Mouse (Mus musculus) midbrain, embryonic 14.5 days (tissue): ENCODE data around the gene Dab1. TPM values are rescaled to one million over a fixed set of nuclear protein-coding genes. Genes with fewer than 3 reads are reported as not detected.

Experiments
- ATAC-seq: fragments of 200-750 bp; cut with Nextera tagmentation; 2 replicates; pipeline ENCODE4 v1.8.0; 2017; ENCODE audit warnings: moderate number of reproducible peaks, moderate library complexity; ENCODE audit not compliant: low FRiP score, low TSS enrichment
- DNase-seq: peaks from one replicate; pipeline ENCODE4 v3.0.0-alpha.2; 2015
- H3K27ac ChIP-seq: fragments of 300-500 bp; sonication (generic); replicated peaks from 2 replicates; pipeline ENCODE4 v1.5.1; 2014; ENCODE audit warnings: mild to moderate bottlenecking, low read depth, low read length, moderate library complexity
- H3K27me3 ChIP-seq: fragments of 300-500 bp; sonication (generic); 2 replicates; pipeline ENCODE4 v1.6.1; 2014; ENCODE audit warnings: low read length, control low read depth, mixed read lengths; ENCODE audit not compliant: control insufficient read depth, insufficient read depth
- H3K36me3 ChIP-seq: fragments of 300-500 bp; sonication (generic); 2 replicates; pipeline ENCODE4 v1.6.1; 2014; ENCODE audit warnings: low read length, control low read depth; ENCODE audit not compliant: control insufficient read depth, insufficient read depth
- H3K4me1 ChIP-seq: fragments of 300-500 bp; sonication (generic); 2 replicates; pipeline ENCODE4 v1.6.1; 2014; ENCODE audit warnings: mild to moderate bottlenecking, antibody characterized with exemption, low read length, control low read depth; ENCODE audit not compliant: control insufficient read depth, insufficient read depth
- H3K4me2 ChIP-seq: fragments of 300-500 bp; sonication (generic); 2 replicates; pipeline ENCODE4 v1.6.1; 2014; ENCODE audit warnings: mild to moderate bottlenecking, low read length, moderate library complexity
- H3K4me3 ChIP-seq: fragments of 300-500 bp; sonication (generic); replicated peaks from 2 replicates; pipeline ENCODE4 v1.5.1; 2014; ENCODE audit warnings: low read depth, low read length
- H3K9ac ChIP-seq: fragments of 300-500 bp; sonication (generic); replicated peaks from 2 replicates; pipeline ENCODE4 v1.6.1; 2014; ENCODE audit warnings: mild to moderate bottlenecking, low read length, moderate library complexity
- H3K9me3 ChIP-seq: fragments of 300-500 bp; sonication (generic); 2 replicates; pipeline ENCODE4 v1.6.1; 2016; ENCODE audit warnings: low read length, control low read depth, mixed read lengths; ENCODE audit not compliant: control insufficient read depth
- WGBS: fragments of 180-500 bp; shearing (Covaris S2); extraction: QIAGEN DNeasy Blood & Tissue Kit; methylation state at CpG from one replicate; pipeline ENCODE4 v1.1.7; 2014; 5-methylcytosine and 5-hydroxymethylcytosine counted together
- polyA plus RNA-seq: library from polyadenylated mRNA; unstranded; fragments of >200 nt; fragmentation: Nextera tagmentation; extraction: Ambion mirVana; gene quantifications from 2 replicates; pipeline ENCODE4 v1.2.1, GENCODE M21; 2014

The Dab1 gene
- polyA plus RNA-seq, 1 experiment from 2014 or later = 146 TPM

DNA sequence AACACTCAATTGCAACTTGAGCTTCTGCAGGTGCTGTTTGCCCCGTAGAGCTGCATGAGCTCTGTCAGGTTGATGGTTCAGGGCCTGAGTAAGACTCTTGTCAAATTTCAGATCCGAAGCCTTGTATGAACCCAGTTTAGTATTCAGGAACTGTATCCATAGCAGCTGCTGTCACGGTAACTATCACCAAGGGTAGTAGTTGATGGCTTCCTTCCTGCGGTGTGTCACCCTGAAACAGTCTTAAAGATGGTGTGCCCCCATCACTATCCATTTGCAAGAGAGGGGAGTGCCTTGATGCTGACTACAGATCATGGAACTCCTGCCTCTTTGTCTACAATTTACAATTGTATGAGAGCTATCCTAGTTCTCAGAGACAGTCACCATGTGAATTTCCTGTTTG is 87.3 kb downstream of the Dab1 start:
- no peak overlapping the region for H3K4me2 ChIP-seq
- no peak overlapping the region for H3K4me3 ChIP-seq
- H3K9ac ChIP-seq = no peak overlapping the region
- no peak for ATAC-seq
- H3K36me3 ChIP-seq = no peaks in the 10 kb centered on the region
- H3K4me1 ChIP-seq = no peaks in the 10 kb centered on the region
- 70% methylated on average over 4 of the region's 4 CpGs for WGBS
- peak; percentile 23 for DNase-seq
- no peaks in the 10 kb centered on the region for H3K9me3 ChIP-seq
- no peak overlapping the region for H3K27ac ChIP-seq
- H3K27me3 ChIP-seq = no peaks in the 10 kb centered on the region

DNA sequence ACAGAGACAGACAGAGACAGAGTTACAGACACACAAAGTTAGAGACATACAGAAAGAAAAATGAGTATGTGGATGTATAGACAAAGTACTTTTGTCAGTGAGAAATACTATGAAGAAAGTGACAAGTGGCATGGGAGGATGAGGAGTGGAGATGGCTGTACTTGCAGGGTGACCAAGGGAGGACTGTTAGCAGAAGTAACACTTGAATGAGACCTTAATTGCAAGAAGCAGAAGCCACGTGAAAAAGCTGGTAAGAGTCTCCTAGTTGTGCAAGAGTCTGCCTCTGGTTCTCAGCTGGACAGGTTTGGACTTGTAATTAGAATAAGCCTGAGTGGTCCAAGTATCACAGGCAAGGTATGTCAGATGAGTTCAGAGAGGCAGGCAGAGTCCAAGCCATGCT is 88.0 kb downstream of the Dab1 start:
- Histone ChIP-seq H3K9ac (no peak overlapping the region), H3K36me3 (no peaks in the 10 kb centered on the region), H3K27ac (no peak overlapping the region), H3K27me3 (no peaks in the 10 kb centered on the region), H3K4me2 (no peak overlapping the region), H3K4me1 (no peaks in the 10 kb centered on the region), H3K9me3 (no peaks in the 10 kb centered on the region), H3K4me3 (no peak overlapping the region)
- 80% methylated on average over 1 of the region's 1 CpGs for WGBS
- no peak for DNase-seq
- no peak for ATAC-seq

DNA sequence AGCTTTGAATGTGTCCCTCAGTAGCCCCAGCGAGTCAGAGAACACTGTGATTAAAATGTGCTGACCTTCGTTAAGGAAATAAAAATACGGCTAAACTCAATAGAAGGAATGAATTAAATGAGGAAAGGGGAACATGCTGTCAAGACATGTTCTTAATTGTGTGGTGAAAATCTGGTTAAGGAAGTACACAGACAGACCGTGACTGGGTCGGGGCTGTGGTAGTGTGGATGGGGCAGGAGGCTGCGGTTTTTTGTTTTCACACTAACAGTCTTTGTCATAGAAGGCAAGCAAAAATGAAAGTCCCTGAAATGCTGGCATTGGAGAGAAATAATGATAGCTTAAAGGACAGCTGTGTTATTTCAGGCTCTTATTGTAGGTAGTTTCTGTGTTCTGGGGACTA is 92.2 kb downstream of the Dab1 start:
- Histone ChIP-seq H3K4me2 (no peak overlapping the region), H3K36me3 (no peaks in the 10 kb centered on the region), H3K27me3 (no peaks in the 10 kb centered on the region), H3K4me3 (no peak overlapping the region), H3K9me3 (no peaks in the 10 kb centered on the region), H3K4me1 (0 out of 2 replicates have a peak, but pooled peaks cover 5% of the 10 kb centered on the region), H3K27ac (no peak overlapping the region), H3K9ac (no peak overlapping the region)
- WGBS = 59% methylated on average over 6 of the region's 6 CpGs
- ATAC-seq = no peak
- no peak for DNase-seq

DNA sequence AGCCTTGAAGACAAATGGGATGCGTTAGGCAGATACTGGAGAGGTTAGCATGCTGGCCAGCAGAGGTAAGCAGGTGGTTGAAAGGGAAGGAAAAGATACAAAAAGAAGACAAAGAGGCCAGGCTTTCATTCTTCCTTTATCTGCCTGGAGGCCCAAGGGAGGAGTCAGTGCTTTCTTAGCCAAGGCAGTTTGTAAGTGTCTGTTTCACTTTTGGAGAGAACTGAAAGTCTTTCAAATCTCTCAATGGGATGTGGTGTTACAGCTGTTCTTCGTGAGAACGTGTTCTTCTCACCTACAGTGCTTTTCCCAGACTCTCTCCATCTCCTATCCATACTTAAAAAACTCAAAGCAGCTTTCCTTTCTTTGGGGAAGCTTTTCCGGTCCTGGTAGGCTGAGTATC is 94.8 kb downstream of the Dab1 start:
- ATAC-seq (no peak), DNase-seq (no peak)
- H3K27ac ChIP-seq = no peak overlapping the region
- H3K4me3 ChIP-seq = no peak overlapping the region
- no peak overlapping the region for H3K4me2 ChIP-seq
- 89% methylated on average over 4 of the region's 4 CpGs for WGBS
- H3K27me3 ChIP-seq = no peaks in the 10 kb centered on the region
- H3K36me3 ChIP-seq = no peaks in the 10 kb centered on the region
- H3K4me1 ChIP-seq = 0 out of 2 replicates have a peak, but pooled peaks cover 5% of the 10 kb centered on the region
- no peaks in the 10 kb centered on the region for H3K9me3 ChIP-seq
- H3K9ac ChIP-seq = no peak overlapping the region

DNA sequence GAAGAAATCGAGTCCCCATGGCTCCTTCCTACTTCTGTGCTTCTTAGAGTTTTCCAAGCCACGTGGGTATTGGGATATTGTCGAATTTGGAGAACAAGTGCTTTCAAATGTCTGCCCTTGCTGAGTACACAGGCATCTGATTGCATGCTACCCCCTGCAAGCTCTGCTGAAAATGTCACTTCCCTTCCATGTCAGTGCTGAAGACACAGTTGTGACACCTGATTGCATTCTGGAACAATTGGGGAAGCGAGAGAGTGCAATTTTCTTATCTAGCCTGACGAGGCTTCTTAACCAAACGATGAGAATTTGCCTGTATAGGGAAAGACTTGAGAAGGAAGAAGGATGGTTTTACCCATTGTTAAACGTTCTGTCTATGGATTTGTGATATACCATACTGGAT is 95.8 kb downstream of the Dab1 start:
- DNase-seq (no peak), ATAC-seq (no peak)
- no peak overlapping the region for H3K4me3 ChIP-seq
- WGBS = 84% methylated on average over 7 of the region's 7 CpGs
- H3K4me1 ChIP-seq = 0 out of 2 replicates have a peak, but pooled peaks cover 9% of the 10 kb centered on the region
- no peaks in the 10 kb centered on the region for H3K27me3 ChIP-seq
- H3K9me3 ChIP-seq = no peaks in the 10 kb centered on the region
- H3K9ac ChIP-seq = no peak overlapping the region
- H3K27ac ChIP-seq = no peak overlapping the region
- H3K36me3 ChIP-seq = no peaks in the 10 kb centered on the region
- H3K4me2 ChIP-seq = no peak overlapping the region

DNA sequence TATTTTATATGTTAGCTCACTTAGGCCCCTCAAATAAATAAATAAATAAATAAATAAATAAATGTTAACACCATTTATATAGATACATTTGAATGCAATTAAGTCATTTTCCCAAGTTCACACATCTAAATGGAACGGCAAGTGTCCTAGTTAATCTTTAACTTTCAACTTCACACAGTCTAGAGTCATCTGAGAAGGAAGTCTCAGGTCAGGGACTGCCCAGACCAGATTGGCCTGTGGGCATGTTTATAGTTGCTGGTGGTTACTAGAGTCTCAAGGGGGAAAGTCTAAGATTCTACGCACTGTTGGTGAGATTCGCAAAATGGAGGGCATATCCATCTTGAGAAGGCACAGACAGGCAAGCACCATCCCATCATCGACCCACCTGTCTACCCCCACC is 96.4 kb downstream of the Dab1 start:
- Histone ChIP-seq H3K4me3 (no peak overlapping the region), H3K9me3 (no peaks in the 10 kb centered on the region), H3K27me3 (no peaks in the 10 kb centered on the region), H3K4me2 (no peak overlapping the region), H3K9ac (no peak overlapping the region), H3K27ac (no peak overlapping the region), H3K4me1 (0 out of 2 replicates have a peak, but pooled peaks cover 9% of the 10 kb centered on the region), H3K36me3 (no peaks in the 10 kb centered on the region)
- WGBS = 95% methylated on average over 4 of the region's 4 CpGs
- ATAC-seq (no peak), DNase-seq (no peak)

DNA sequence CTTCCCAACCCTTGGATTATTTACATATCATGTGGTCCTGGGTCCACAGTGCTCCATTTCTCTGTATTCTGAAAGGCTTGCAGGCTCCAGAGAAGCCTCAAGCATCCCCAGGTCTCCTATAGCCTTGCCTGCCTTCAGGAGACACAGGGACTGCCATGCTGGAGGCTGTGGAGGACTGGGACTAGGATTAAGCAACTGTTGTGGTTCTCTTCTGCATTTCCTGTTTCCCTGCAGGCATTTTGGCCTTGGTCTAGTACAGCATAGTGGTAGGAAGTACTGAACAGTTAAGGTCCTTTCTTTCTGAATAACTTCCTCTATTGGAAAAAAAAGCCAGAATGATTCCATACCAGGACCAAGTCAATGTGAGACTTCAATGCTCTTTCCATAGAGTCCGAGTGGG is 103.6 kb downstream of the Dab1 start:
- no peak for ATAC-seq
- 0 out of 2 replicates have a peak, but pooled peaks cover 4% of the 10 kb centered on the region for H3K4me1 ChIP-seq
- H3K27me3 ChIP-seq = no peaks in the 10 kb centered on the region
- no peaks in the 10 kb centered on the region for H3K36me3 ChIP-seq
- H3K9ac ChIP-seq = no peak overlapping the region
- H3K9me3 ChIP-seq = no peaks in the 10 kb centered on the region
- no peak overlapping the region for H3K4me2 ChIP-seq
- 88% methylated on average over 1 of the region's 1 CpGs for WGBS
- no peak overlapping the region for H3K27ac ChIP-seq
- H3K4me3 ChIP-seq = no peak overlapping the region
- DNase-seq = no peak

DNA sequence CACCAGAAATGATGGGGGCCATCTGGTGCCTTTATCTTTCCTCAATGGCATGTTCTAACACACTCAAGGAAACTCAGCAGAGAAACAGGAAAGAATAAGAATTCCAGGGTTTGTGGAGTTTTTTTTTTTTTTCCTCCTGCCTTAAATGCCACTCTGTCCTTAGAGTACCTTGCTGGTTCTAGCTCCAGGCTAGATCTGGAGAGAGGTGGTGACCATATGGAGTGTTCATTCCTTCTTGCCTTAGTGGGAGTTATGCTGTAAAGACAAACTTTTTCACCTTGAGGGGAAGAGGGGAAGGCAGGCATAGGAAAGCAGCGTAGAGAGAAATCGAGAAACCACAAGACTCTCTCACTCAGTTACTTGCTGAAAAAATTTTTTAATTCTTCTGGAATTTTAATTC is 107.3 kb downstream of the Dab1 start:
- Histone ChIP-seq H3K4me3 (no peak overlapping the region), H3K4me1 (no peaks in the 10 kb centered on the region), H3K4me2 (no peak overlapping the region), H3K9me3 (no peaks in the 10 kb centered on the region), H3K9ac (no peak overlapping the region), H3K36me3 (no peaks in the 10 kb centered on the region), H3K27me3 (no peaks in the 10 kb centered on the region), H3K27ac (no peak overlapping the region)
- ATAC-seq (no peak), DNase-seq (no peak)
- 89% methylated on average over 2 of the region's 2 CpGs for WGBS

DNA sequence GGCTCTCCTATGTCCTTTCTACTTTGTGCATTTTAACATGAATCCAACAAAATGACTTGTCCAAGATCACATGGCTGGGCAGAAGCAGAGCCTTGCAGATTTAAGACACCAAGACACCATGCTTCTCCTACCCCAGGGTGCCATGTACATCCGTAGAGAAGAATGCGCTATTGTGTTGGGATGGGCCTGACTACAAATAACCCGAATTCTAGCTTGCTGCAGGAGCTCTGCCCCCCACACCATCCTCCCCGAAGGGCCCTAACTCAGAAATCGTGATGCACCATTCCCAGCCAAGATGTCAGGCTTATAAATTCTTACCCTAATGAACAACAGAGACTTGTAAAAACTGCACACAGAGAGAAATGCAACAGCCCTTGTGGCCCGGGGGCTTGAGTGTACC is 118.0 kb downstream of the Dab1 start:
- Histone ChIP-seq H3K4me3 (no peak overlapping the region), H3K4me1 (no peaks in the 10 kb centered on the region), H3K27me3 (no peaks in the 10 kb centered on the region), H3K9me3 (no peaks in the 10 kb centered on the region), H3K9ac (no peak overlapping the region), H3K27ac (no peak overlapping the region), H3K36me3 (no peaks in the 10 kb centered on the region), H3K4me2 (no peak overlapping the region)
- DNase-seq = no peak
- ATAC-seq = no peak
- whole genome bisulfite sequencing = 67% methylated on average over 6 of the region's 6 CpGs
